Mouse (Mus musculus): Measurements from ENCODE around the gene Actr5.

- TF ChIP-seq CTCF (IDR thresholded peaks at IDR 0.05; ENCODE audit: borderline replicate concordance, insufficient read depth, low read length) (no peak), POLR2A (IDR thresholded peaks at IDR 0.05; ENCODE audit: low read depth, low read length) (no peak)
Measured at GRCm38 (mm10) chr2:158667022-158667670, 42.5 kb downstream of the Actr5 start.
